In the genomic region with DNA sequence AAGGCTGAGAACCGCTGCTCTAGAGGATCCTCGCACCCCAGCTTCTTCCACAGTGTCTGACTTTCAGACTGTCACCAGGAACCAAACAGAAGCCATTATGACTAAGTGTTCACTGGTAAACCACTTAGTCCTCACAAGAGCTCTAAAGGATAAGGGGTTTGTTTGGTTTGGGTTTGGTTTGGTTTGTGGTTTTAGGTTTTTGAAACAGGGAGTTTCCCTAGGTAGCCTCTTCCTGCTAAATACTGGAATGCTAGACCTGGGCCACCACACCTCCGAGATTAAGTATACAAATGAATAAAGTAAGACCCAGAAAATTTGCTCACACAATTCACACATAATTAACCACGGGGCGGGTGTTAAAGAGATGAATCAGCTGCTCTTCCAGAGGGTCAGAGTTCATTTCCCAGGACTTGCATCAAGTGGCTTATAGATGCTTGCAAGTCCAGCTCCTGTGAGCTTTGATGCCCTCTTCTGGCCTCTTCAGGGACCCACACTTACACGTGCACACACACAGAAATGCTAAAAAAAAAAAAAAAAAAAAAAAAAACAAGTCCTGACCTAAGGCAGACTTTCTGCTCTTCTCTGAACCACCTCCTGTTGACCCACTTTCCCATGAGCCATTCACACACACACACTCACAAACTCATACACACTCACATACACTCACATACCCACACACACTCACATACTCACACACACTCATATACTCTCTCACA, we compare ENCODE assay signal across 31 mouse cellular contexts. TPM values are rescaled to one million over a fixed set of nuclear protein-coding genes. Genes with fewer than 3 reads are reported as not detected.
DNase-seq lines count a peak whose midpoint lies in the region; ATAC-seq and TF ChIP-seq lines count a peak whose summit lies in the region.
"Had no signal": no experiment of that assay in that cellular context is flagged by ENCODE, and none has a peak within 500 bp of the region (broad histone marks: within the 10 kb centered on the region; RNA-seq: fewer than 3 reads in every experiment).

No protein-coding gene starts in this region.

- H3K4me1 ChIP-seq in intestine, postnatal 0 days (replicated peaks; ENCODE audit: control insufficient read depth, insufficient read depth, low read length) = no peaks in the 10 kb centered on the region
- peaks cover 2% of the 10 kb centered on the region; the same call in 1 of the 2 replicates for H3K4me1 ChIP-seq in intestine, embryonic 16.5 days (ENCODE audit: control insufficient read depth, insufficient read depth, low read length)
- no peaks in the 10 kb centered on the region for H3K4me1 ChIP-seq in lung, embryonic 16.5 days (replicated peaks; ENCODE audit: control insufficient read depth, insufficient read depth, low read length)
- no peaks in the 10 kb centered on the region for H3K4me1 ChIP-seq in lung, adult 2 months (ENCODE audit: control insufficient read depth, insufficient read depth, low read length)
- H3K4me1 ChIP-seq in ES-E14 (ENCODE audit: control insufficient read depth in 2 of 2, insufficient read depth in 2 of 2, low read length in 2 of 2, poor library complexity in 1 of 2) = no peaks in the 10 kb centered on the region
- H3K4me1 ChIP-seq: forebrain, embryonic 13.5 days; hindbrain, embryonic 13.5 days; neural tube, embryonic 12.5 days had no signal

- no peak overlapping the region for H3K4me2 ChIP-seq in intestine, postnatal 0 days (replicated peaks; ENCODE audit: low read depth)
- no peak overlapping the region for H3K4me2 ChIP-seq in intestine, embryonic 16.5 days (ENCODE audit: low read depth, low read length)
- H3K4me2 ChIP-seq in lung, embryonic 16.5 days (ENCODE audit: low read depth, low read length) = no peak overlapping the region
- H3K4me2 ChIP-seq: forebrain, embryonic 13.5 days; heart, embryonic 12.5 days; hindbrain, embryonic 13.5 days; neural tube, embryonic 12.5 days had no signal

- no peak for DNase-seq in lung, adult 2 months
- DNase-seq in ES-E14 (ENCODE audit: low read depth, low spot score) = no peak
- DNase-seq in lung, postnatal 25 days (ENCODE audit: low spot score) = peak; percentile 61
- DNase-seq in thymus, postnatal 4 days = no peak
- DNase-seq in frontal cortex, postnatal 14 days (ENCODE audit: low spot score in 2 of 2) = no peak
- DNase-seq: adrenal gland, postnatal 14 days; cerebellum, adult 11 months; cerebellum, adult 9-10 months; cerebellum, postnatal 36 days; gastrocnemius, postnatal 36 days; heart, adult 2 months; heart, postnatal 4 days; kidney, postnatal 10 days; right cerebral cortex, adult 18-20 months had no signal

- 84% methylated on average over 6 of the region's 6 CpGs for WGBS in intestine, postnatal 0 days
- WGBS in intestine, embryonic 16.5 days = 81% methylated on average over 6 of the region's 6 CpGs
- 61% methylated on average over 6 of the region's 6 CpGs for WGBS in lung, embryonic 16.5 days
- WGBS in lung, adult 2 months = 54% methylated on average over 6 of the region's 6 CpGs

- H3K4me3 ChIP-seq in intestine, postnatal 0 days (ENCODE audit: low read depth, low read length) = no peak overlapping the region
- H3K4me3 ChIP-seq in intestine, embryonic 16.5 days (ENCODE audit: low read length) = no peak overlapping the region
- H3K4me3 ChIP-seq in lung, embryonic 16.5 days (ENCODE audit: low read length) = no peak overlapping the region
- no peak overlapping the region for H3K4me3 ChIP-seq in lung, adult 2 months (replicated peaks; ENCODE audit: extremely low read depth, low read depth, low read length)
- H3K4me3 ChIP-seq in ES-E14 (ENCODE audit: insufficient read depth in 1 of 2, low read depth in 1 of 2, low read length in 2 of 2, poor library complexity in 1 of 2, severe bottlenecking in 1 of 2) = no peak overlapping the region
- H3K4me3 ChIP-seq: forebrain, embryonic 13.5 days; heart, adult 2 months; heart, embryonic 12.5 days; hindbrain, embryonic 13.5 days; midbrain, embryonic 10.5 days; myocyte; neural tube, embryonic 12.5 days had no signal

- in situ Hi-C loops in ES-E14 (cut with MboI; ENCODE audit: low sequenced_read_pairs in 2 of 2, unreplicated experiment in 2 of 2) = no loop called here

- no peak overlapping the region for H3K27ac ChIP-seq in intestine, postnatal 0 days (ENCODE audit: low read depth, low read length)
- H3K27ac ChIP-seq in intestine, embryonic 16.5 days (ENCODE audit: low read length) = no peak overlapping the region
- no peak overlapping the region for H3K27ac ChIP-seq in lung, embryonic 16.5 days (ENCODE audit: low read length)
- H3K27ac ChIP-seq in ES-E14 (ENCODE audit: insufficient read depth, low read depth, low read length, poor library complexity, severe bottlenecking) = no peak overlapping the region
- H3K27ac ChIP-seq: forebrain, embryonic 13.5 days; heart, adult 2 months; hindbrain, embryonic 13.5 days; midbrain, embryonic 10.5 days; neural tube, embryonic 12.5 days had no signal

- no peaks in the 10 kb centered on the region for H3K36me3 ChIP-seq in intestine, postnatal 0 days (ENCODE audit: control insufficient read depth, insufficient read depth)
- no peaks in the 10 kb centered on the region for H3K36me3 ChIP-seq in intestine, embryonic 16.5 days (ENCODE audit: control insufficient read depth, insufficient read depth, low read length)
- H3K36me3 ChIP-seq in lung, embryonic 16.5 days (ENCODE audit: control insufficient read depth, insufficient read depth, low read length) = no peaks in the 10 kb centered on the region
- H3K36me3 ChIP-seq in ES-E14 (ENCODE audit: control insufficient read depth, insufficient read depth, low read length, poor library complexity, severe bottlenecking) = no peaks in the 10 kb centered on the region
- H3K36me3 ChIP-seq: heart, embryonic 12.5 days; hindbrain, embryonic 13.5 days; midbrain, embryonic 10.5 days; neural tube, embryonic 12.5 days had no signal

- no peak for TF ChIP-seq POLR2A in lung, adult 2 months (IDR thresholded peaks at IDR 0.05; ENCODE audit: borderline replicate concordance, extremely low read depth, low read depth, low read length)

- no peaks in the 10 kb centered on the region for H3K9me3 ChIP-seq in intestine, postnatal 0 days (ENCODE audit: control insufficient read depth)
- no peaks in the 10 kb centered on the region for H3K9me3 ChIP-seq in intestine, embryonic 16.5 days (ENCODE audit: control insufficient read depth, low read length)
- 0 out of 2 replicates have a peak, but pooled peaks cover 3% of the 10 kb centered on the region for H3K9me3 ChIP-seq in lung, embryonic 16.5 days (ENCODE audit: control insufficient read depth, low read length)
- no peaks in the 10 kb centered on the region for H3K9me3 ChIP-seq in ES-E14 (ENCODE audit: control insufficient read depth, insufficient read depth, low read depth, low read length)
- H3K9me3 ChIP-seq: forebrain, embryonic 13.5 days; heart, embryonic 12.5 days; hindbrain, embryonic 13.5 days; midbrain, embryonic 10.5 days; neural tube, embryonic 12.5 days had no signal

- H3K27me3 ChIP-seq in intestine, postnatal 0 days (replicated peaks; ENCODE audit: control insufficient read depth, insufficient read depth, low read length) = no peaks in the 10 kb centered on the region
- H3K27me3 ChIP-seq in intestine, embryonic 16.5 days (replicated peaks; ENCODE audit: control insufficient read depth, insufficient read depth, low read length) = no peaks in the 10 kb centered on the region
- H3K27me3 ChIP-seq in lung, embryonic 16.5 days (ENCODE audit: control insufficient read depth, insufficient read depth, low read depth, low read length) = no peaks in the 10 kb centered on the region
- H3K27me3 ChIP-seq: forebrain, embryonic 13.5 days; hindbrain, embryonic 13.5 days; neural tube, embryonic 12.5 days had no signal

- no peak overlapping the region for H3K9ac ChIP-seq in intestine, postnatal 0 days (ENCODE audit: low read depth, low read length)
- H3K9ac ChIP-seq in intestine, embryonic 16.5 days (ENCODE audit: low read depth, low read length) = no peak overlapping the region
- no peak overlapping the region for H3K9ac ChIP-seq in lung, embryonic 16.5 days (ENCODE audit: low read length)
- no peak overlapping the region for H3K9ac ChIP-seq in ES-E14 (ENCODE audit: insufficient read depth, low read depth, low read length, poor library complexity, severe bottlenecking)
- H3K9ac ChIP-seq: forebrain, embryonic 13.5 days; heart, embryonic 12.5 days; hindbrain, embryonic 13.5 days; neural tube, embryonic 12.5 days had no signal

- TF ChIP-seq CTCF in intestine, postnatal 0 days (IDR thresholded peaks at IDR 0.05; ENCODE audit: low read depth) = 0 out of 2 replicates have a peak, but pooled peaks have one; percentile 12
- no peak for TF ChIP-seq CTCF in lung, adult 2 months (IDR thresholded peaks at IDR 0.05; ENCODE audit: insufficient read depth, low read length)

- ATAC-seq in intestine, postnatal 0 days = no peak
- ATAC-seq in intestine, embryonic 16.5 days = no peak
- peak; percentile 26; the same call in 1 of the 2 replicates for ATAC-seq in lung, embryonic 16.5 days (ENCODE audit: low read depth)
- ATAC-seq: forebrain, embryonic 13.5 days had no signal

TF ChIP-seq in ES-E14, 5 proteins besides CTCF, POLR2A, EP300 and RAD21:
- TF ChIP-seq HCFC1 (IDR thresholded peaks at IDR 0.05; ENCODE audit: borderline replicate concordance, insufficient read depth, low read length) = no peak
- TF ChIP-seq ZNF384 (IDR thresholded peaks at IDR 0.05; ENCODE audit: low read depth, low read length) = peak; percentile 90

RNA-seq across cellular contexts. Expression of a gene that starts 19.3 kb away (rescaled TPM):
- polyA plus RNA-seq in intestine, postnatal 0 days (2015; fragmentation: Nextera tagmentation; extraction: Ambion mirVana) = 0.50 and 0.99 TPM in 2 replicates
- polyA plus RNA-seq in intestine, embryonic 16.5 days (2015; fragmentation: Nextera tagmentation; extraction: Ambion mirVana) = 0.43 and 0.57 TPM in 2 replicates
- 1.2 and 2.0 TPM in 2 replicates for polyA plus RNA-seq in lung, embryonic 16.5 days (2015; fragmentation: Nextera tagmentation; extraction: Ambion mirVana)
- 1,144 and 1,277 TPM in 2 replicates for polyA plus RNA-seq in lung, adult 2 months (2012; rRNA removed)
- 0.98 and 1.4 TPM in 2 replicates for total RNA-seq in ES-E14 (2012; rRNA removed)

RNA-seq across cellular contexts. Expression of a gene that starts 30.6 kb away (rescaled TPM):
- polyA plus RNA-seq in intestine, postnatal 0 days (2015; fragmentation: Nextera tagmentation; extraction: Ambion mirVana) = 0.13 TPM in 1 of 2 replicates, not detected in the other
- 0.17 and 0.24 TPM in 2 replicates for polyA plus RNA-seq in intestine, embryonic 16.5 days (2015; fragmentation: Nextera tagmentation; extraction: Ambion mirVana)
- polyA plus RNA-seq in lung, embryonic 16.5 days (2015; fragmentation: Nextera tagmentation; extraction: Ambion mirVana) = 1.3 and 2.5 TPM in 2 replicates
- 0.14 and 7.7 TPM in 2 replicates for polyA plus RNA-seq in lung, adult 2 months (2012; rRNA removed)
- not detected in 2 replicates for total RNA-seq in ES-E14 (2012; rRNA removed)
- total RNA-seq: adrenal gland, postnatal 14 days; heart, adult 2 months; heart, postnatal 4 days; layer of hippocampus, adult 18-20 months; layer of hippocampus, postnatal 10 days; left cerebral cortex, postnatal 14 days; midbrain, postnatal 0 days had no signal
- polyA plus RNA-seq: forebrain, embryonic 13.5 days; midbrain, postnatal 0 days had no signal

RNA-seq across cellular contexts. Expression of a gene that starts 51.6 kb away (rescaled TPM):
- polyA plus RNA-seq in intestine, postnatal 0 days (2015; fragmentation: Nextera tagmentation; extraction: Ambion mirVana) = 0.25 TPM in 1 of 2 replicates, not detected in the other
- not detected in 2 replicates for polyA plus RNA-seq in intestine, embryonic 16.5 days (2015; fragmentation: Nextera tagmentation; extraction: Ambion mirVana)
- 0.09 and 0.24 TPM in 2 replicates for polyA plus RNA-seq in lung, embryonic 16.5 days (2015; fragmentation: Nextera tagmentation; extraction: Ambion mirVana)
- 14.1 TPM in 1 of 2 replicates, not detected in the other for polyA plus RNA-seq in lung, adult 2 months (2012; rRNA removed)
- 0.13 and 0.32 TPM in 2 replicates for total RNA-seq in ES-E14 (2012; rRNA removed)
- total RNA-seq: adrenal gland, postnatal 14 days; gastrocnemius, adult 18-20 months; gastrocnemius, postnatal 36 days; heart, adult 2 months; heart, postnatal 4 days; left cerebral cortex, adult 18-20 months had no signal
- polyA plus RNA-seq: embryonic facial prominence, embryonic 11.5 days; limb, embryonic 11.5 days; midbrain, embryonic 10.5 days had no signal

Comparison
In these comparisons a context has a peak if more than half of its experiments do, and no peak if none do; other contexts are left out.
1. RNA of a gene that starts 19.3 kb away (polyA plus RNA-seq): 1,144 to 1,277 TPM in lung, adult 2 months; 1.2 to 2.0 TPM in lung, embryonic 16.5 days, 0.50 to 0.99 TPM in intestine, postnatal 0 days and 0.43 to 0.57 TPM in intestine, embryonic 16.5 days; every median in the first group is over 100 times any median in the second.